Mouse (Mus musculus): ENCODE measurements around the gene Scand1. TPM values are rescaled to one million over a fixed set of nuclear protein-coding genes. Genes with fewer than 3 reads are reported as not detected.

The Scand1 gene
- total RNA-seq (2014; rRNA removed) (348 and 377 TPM in 2 replicates), polyA plus RNA-seq (2015; fragmentation: Nextera tagmentation; extraction: Ambion mirVana) (129 and 132 TPM in 2 replicates)

DNA sequence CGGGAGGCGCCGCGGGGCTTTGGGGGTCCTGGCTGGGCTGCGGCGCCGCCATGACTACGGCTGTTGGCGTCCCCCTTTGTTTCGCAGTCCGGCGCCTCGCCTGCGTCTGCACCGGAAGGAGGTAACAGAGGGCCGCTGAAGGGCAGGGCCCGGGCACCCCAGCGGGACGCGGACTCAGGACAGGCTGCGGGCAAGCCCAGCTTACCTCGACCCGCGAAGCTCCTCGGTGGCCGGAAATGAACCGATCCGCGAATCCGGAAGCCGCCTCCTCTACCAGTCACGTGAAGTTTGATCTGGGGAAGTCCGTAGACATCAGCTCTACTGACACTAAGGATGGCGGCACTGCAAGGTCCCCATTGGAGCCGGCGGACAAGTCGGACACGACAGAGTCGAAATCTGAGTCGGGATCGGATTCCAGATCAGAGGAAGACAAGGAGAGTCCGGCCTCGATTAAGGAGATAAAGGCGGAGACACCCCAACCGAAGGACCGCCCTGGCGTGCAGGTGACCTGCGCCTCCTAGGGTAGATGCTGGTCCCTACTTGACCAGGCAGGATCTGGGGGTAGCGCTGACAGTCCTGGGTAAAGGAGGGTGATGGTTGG, at the start of gene Scand1, which contains the start of gene Cnbd2:
TSS of gene Scand1 (minus strand) at position 408 of the 601 bp plus-strand sequence.
TSS of gene Cnbd2 (plus strand) at position 3 of the 601 bp plus-strand sequence.
- Histone ChIP-seq H3K27ac (peak within 1 kb of the TSS; percentile 98), H3K27me3 (ENCODE audit: insufficient read depth, low read length) (no peaks in the 10 kb centered on the region), H3K4me3 (ENCODE audit: low read length) (peak within 1 kb of the TSS; percentile 78), H3K36me3 (ENCODE audit: insufficient read depth, low read length) (0 out of 2 replicates have a peak, but pooled peaks cover 4% of the 10 kb centered on the region), H3K9me3 (ENCODE audit: low read length) (no peaks in the 10 kb centered on the region), H3K4me1 (ENCODE audit: insufficient read depth, low read length) (no peaks in the 10 kb centered on the region), H3K9ac (replicated peaks; ENCODE audit: low read length) (peak within 1 kb of the TSS; percentile 86), H3K4me2 (ENCODE audit: low read depth, low read length) (peak within 1 kb of the TSS; percentile 79)
- ATAC-seq (peak; percentile 93), DNase-seq (ENCODE audit: low spot score) (peak; percentile 91)
- peak; percentile 52 for TF ChIP-seq CTCF (IDR thresholded peaks at IDR 0.05; ENCODE audit: low read depth)
- under 1% methylated on average over 46 of the region's 49 CpGs for WGBS

GRCm38 (mm10) chr2:156356031-156356430, 43.5 kb upstream of the Scand1 start:
- Histone ChIP-seq H3K9me3 (ENCODE audit: low read length) (no peaks in the 10 kb centered on the region), H3K36me3 (ENCODE audit: insufficient read depth, low read length) (no peaks in the 10 kb centered on the region), H3K9ac (replicated peaks; ENCODE audit: low read length) (no peak overlapping the region), H3K4me1 (ENCODE audit: insufficient read depth, low read length) (no peaks in the 10 kb centered on the region), H3K4me3 (ENCODE audit: low read length) (no peak overlapping the region), H3K27ac (peak overlapping the region; percentile 36; the same call in 1 of the 2 replicates), H3K4me2 (ENCODE audit: low read depth, low read length) (no peak overlapping the region), H3K27me3 (ENCODE audit: insufficient read depth, low read length) (no peaks in the 10 kb centered on the region)
- ATAC-seq (peak; percentile 90), DNase-seq (ENCODE audit: low spot score) (peak; percentile 81)
- WGBS: 25% methylated on average over 7 of the region's 7 CpGs
- TF ChIP-seq CTCF (IDR thresholded peaks at IDR 0.05; ENCODE audit: low read depth): no peak

GRCm38 (mm10) chr2:156353265-156353692, 40.8 kb upstream of the Scand1 start:
- no peak for TF ChIP-seq CTCF (IDR thresholded peaks at IDR 0.05; ENCODE audit: low read depth)
- Histone ChIP-seq H3K4me2 (ENCODE audit: low read depth, low read length) (no peak overlapping the region), H3K27me3 (ENCODE audit: insufficient read depth, low read length) (no peaks in the 10 kb centered on the region), H3K4me3 (ENCODE audit: low read length) (no peak overlapping the region), H3K36me3 (ENCODE audit: insufficient read depth, low read length) (no peaks in the 10 kb centered on the region), H3K4me1 (ENCODE audit: insufficient read depth, low read length) (no peaks in the 10 kb centered on the region), H3K9me3 (ENCODE audit: low read length) (no peaks in the 10 kb centered on the region), H3K9ac (replicated peaks; ENCODE audit: low read length) (no peak overlapping the region), H3K27ac (peak overlapping the region; percentile 26; the same call in 1 of the 2 replicates)
- ATAC-seq: peak; percentile 36; the same call in 1 of the 2 replicates
- 40% methylated on average over 7 of the region's 7 CpGs for WGBS
- peak; percentile 5 for DNase-seq (ENCODE audit: low spot score)

- ATAC-seq: no peak
- peak overlapping the region; percentile 26; the same call in 1 of the 2 replicates for H3K27ac ChIP-seq
- no peak overlapping the region for H3K9ac ChIP-seq (replicated peaks; ENCODE audit: low read length)
- peak; percentile 45 for TF ChIP-seq CTCF (IDR thresholded peaks at IDR 0.05; ENCODE audit: low read depth)
- no peak overlapping the region for H3K4me3 ChIP-seq (ENCODE audit: low read length)
- no peaks in the 10 kb centered on the region for H3K36me3 ChIP-seq (ENCODE audit: insufficient read depth, low read length)
- no peak overlapping the region for H3K4me2 ChIP-seq (ENCODE audit: low read depth, low read length)
- no peaks in the 10 kb centered on the region for H3K9me3 ChIP-seq (ENCODE audit: low read length)
- no peaks in the 10 kb centered on the region for H3K4me1 ChIP-seq (ENCODE audit: insufficient read depth, low read length)
- no peaks in the 10 kb centered on the region for H3K27me3 ChIP-seq (ENCODE audit: insufficient read depth, low read length)
- DNase-seq (ENCODE audit: low spot score): no peak
- 72% methylated on average over 8 of the region's 8 CpGs for WGBS
Measured at GRCm38 (mm10) chr2:156352413-156353165, 40.1 kb upstream of the Scand1 start.

DNA sequence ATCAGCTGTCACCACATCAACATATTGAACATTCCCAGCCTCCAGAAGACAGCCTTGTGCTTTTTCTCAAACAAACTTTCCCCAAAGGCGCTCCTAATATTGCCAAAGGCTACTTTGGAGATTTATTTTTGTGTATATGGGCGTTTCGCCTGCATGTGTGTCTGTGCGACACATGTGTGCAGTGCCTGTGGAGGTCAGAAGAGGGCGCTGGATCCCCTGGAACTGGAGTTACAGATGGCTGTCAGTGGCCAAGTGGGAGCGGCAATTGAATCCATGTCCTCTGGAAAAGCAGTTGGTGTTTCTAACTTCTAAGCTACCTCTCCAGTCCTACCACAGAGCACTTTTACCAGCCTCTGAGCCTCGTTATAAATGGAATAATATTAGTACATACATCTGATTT, 38.7 kb upstream of the Scand1 start:
- Histone ChIP-seq H3K27ac (no peak overlapping the region), H3K4me2 (ENCODE audit: low read depth, low read length) (no peak overlapping the region), H3K27me3 (ENCODE audit: insufficient read depth, low read length) (no peaks in the 10 kb centered on the region), H3K4me3 (ENCODE audit: low read length) (no peak overlapping the region), H3K4me1 (ENCODE audit: insufficient read depth, low read length) (no peaks in the 10 kb centered on the region), H3K9me3 (ENCODE audit: low read length) (no peaks in the 10 kb centered on the region), H3K36me3 (ENCODE audit: insufficient read depth, low read length) (no peaks in the 10 kb centered on the region), H3K9ac (replicated peaks; ENCODE audit: low read length) (no peak overlapping the region)
- 86% methylated on average over 7 of the region's 7 CpGs for WGBS
- no peak for ATAC-seq
- TF ChIP-seq CTCF (IDR thresholded peaks at IDR 0.05; ENCODE audit: low read depth): peak; percentile 24; the same call in 1 of the 2 replicates
- no peak for DNase-seq (ENCODE audit: low spot score)

DNA sequence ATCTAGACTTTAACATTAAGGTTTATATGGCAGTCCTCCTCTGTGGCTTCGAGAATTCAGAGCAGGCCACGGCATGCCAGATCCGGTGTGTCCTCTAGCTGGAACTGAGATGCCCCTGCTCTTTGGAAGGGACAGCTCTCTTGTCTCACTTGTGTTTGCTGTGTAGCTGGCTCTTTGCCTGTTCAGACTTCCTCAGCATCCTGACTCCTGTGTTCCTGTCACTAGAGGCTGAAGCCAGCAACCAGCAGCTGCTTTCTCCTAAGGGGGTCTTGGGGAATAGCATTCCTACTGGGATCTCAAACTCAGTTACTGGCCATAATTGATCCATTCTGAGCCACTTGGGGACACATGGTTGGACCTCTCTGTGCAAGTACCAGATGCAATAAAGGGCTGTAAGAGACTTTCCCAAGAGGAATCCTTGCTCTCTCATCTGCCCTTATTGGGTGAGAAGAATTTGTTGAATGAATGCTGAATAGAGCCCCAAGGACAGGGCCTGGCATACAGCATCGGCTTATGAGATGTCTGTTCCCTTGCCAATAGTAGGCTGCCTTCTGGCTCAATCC, 36.9 kb upstream of the Scand1 start:
- Histone ChIP-seq H3K4me2 (ENCODE audit: low read depth, low read length) (no peak overlapping the region), H3K9me3 (ENCODE audit: low read length) (no peaks in the 10 kb centered on the region), H3K36me3 (ENCODE audit: insufficient read depth, low read length) (no peaks in the 10 kb centered on the region), H3K27ac (peak overlapping the region; percentile 34; the same call in 1 of the 2 replicates), H3K4me1 (ENCODE audit: insufficient read depth, low read length) (no peaks in the 10 kb centered on the region), H3K9ac (replicated peaks; ENCODE audit: low read length) (no peak overlapping the region), H3K27me3 (ENCODE audit: insufficient read depth, low read length) (no peaks in the 10 kb centered on the region), H3K4me3 (ENCODE audit: low read length) (no peak overlapping the region)
- ATAC-seq (peak; percentile 68), DNase-seq (ENCODE audit: low spot score) (peak; percentile 59)
- 55% methylated on average over 4 of the region's 4 CpGs for WGBS
- no peak for TF ChIP-seq CTCF (IDR thresholded peaks at IDR 0.05; ENCODE audit: low read depth)

All from hindbrain, postnatal 0 days (tissue).